Mouse (Mus musculus) heart, postnatal 10 days (tissue): Measurements from ENCODE around the gene Pla2g12b. TPM values are rescaled to one million over a fixed set of nuclear protein-coding genes. Genes with fewer than 3 reads are reported as not detected.
A peak's percentile ranks its signal among the peaks of the same experiment; 100 is the strongest.
"Not testable (repeated sequence)": the region's sequence is repeated elsewhere in the genome, so short reads cannot be mapped to it uniquely, and the experiment has no call there.

Experiments used
- DNase-seq, 2 experiments: peaks; one replicate each; pipeline ENCODE4 v3.0.0; 2021
- intact Hi-C: fragments of 180-260 bp; cut with DNase I; formaldehyde crosslinking; loops from one replicate; pipeline ENCODE4 v1.15.1; 2025
- total RNA-seq, 2 experiments: library from RNA; stranded (reverse); gene quantifications; 2 replicates each; pipeline ENCODE4 v1.2.3; 2021

Gene Pla2g12b
- total RNA-seq = not detected

- DNase-seq = no peak
- intact Hi-C loops = no loop called here
Observed at GRCm38 (mm10) chr10:59402899-59403792, at the start of gene Pla2g12b. Pla2g12b (plus strand) TSS chr10:59403660.

- DNase-seq = no peak
- intact Hi-C loops = no loop called here
Observed at GRCm38 (mm10) chr10:59354120-59354519, 49.3 kb upstream of the Pla2g12b start.

- intact Hi-C loops = loop anchor here (5.0 kb wide), 2 partner anchors 188 to 248 kb away; no protein-coding TSS in a partner anchor
Observed at GRCm38 (mm10) chr10:59355020-59355419, 48.4 kb upstream of the Pla2g12b start.

DNA sequence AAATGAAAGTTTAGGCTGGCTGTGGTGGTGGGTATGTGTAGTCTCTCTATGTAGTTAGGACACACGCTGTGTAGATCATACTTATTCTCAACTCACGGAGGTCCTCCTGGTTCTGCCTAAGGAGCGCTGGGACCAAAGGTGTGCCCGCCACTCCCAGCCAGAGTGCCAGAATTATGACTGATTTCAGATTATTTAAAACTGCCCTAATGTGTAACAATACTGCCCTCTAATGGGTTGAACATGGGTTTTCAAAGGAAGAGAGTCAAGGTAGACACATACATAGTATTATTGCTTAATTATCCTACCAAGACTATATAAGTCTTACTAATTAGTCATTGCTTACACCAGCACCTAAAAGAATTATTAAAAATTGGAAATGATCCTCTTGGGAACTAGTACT lies 44.7 kb upstream of the Pla2g12b start:
- peak in 1 of 2 experiments; percentile 22 for DNase-seq
- intact Hi-C loops = loop anchor here (1.0 to 5.0 kb wide), 4 partner anchors 50 to 251 kb away; no protein-coding TSS in a partner anchor

More at GRCm38 (mm10) chr10:59355020-59355419, 48.4 kb upstream of the Pla2g12b start:
- DNase-seq = no peak

GRCm38 (mm10) chr10:59363208-59363607 lies 40.3 kb upstream of the Pla2g12b start:
- no peak for DNase-seq
- intact Hi-C loops = no loop called here

GRCm38 (mm10) chr10:59364551-59364950 lies 38.9 kb upstream of the Pla2g12b start:
- no peak for DNase-seq
- intact Hi-C loops = no loop called here

DNA sequence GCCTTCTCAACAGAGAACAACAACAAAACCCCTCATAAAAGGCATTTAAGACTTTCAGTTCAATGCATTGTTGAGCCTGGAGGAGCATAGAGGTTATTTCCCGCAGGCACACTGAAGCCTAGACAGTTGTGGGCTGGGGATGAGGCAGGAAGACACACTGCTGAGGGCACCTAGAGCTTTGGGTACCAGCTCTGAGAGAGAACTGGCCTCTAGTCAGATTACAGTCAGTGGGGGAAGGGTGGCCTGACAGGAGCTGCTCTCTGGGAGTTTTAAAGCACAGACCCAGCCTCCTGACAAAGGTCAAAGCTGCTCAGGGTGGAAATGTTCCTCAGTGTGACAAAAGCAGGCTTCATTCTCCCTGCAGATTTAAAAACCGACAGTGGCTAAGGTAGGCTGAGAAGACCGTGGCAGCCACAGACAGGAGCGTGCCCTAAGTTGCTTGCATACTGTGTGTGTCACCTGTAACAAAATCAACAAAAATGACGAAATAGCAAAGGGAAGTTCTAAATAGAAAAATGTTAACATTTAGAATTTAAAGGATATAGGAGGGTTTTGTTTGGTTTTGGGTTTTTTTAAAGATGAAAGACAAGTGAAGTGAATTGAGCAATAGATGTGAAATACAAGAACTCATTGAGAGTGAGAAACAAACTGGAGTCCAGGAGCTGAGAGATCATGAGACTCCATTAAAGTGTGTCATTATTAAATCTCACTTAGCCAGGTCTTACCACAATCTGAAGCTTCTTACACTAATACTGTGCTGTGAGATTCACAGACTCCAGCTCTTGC lies 37.5 kb upstream of the Pla2g12b start:
- no peak for DNase-seq
- intact Hi-C loops = no loop called here

DNA sequence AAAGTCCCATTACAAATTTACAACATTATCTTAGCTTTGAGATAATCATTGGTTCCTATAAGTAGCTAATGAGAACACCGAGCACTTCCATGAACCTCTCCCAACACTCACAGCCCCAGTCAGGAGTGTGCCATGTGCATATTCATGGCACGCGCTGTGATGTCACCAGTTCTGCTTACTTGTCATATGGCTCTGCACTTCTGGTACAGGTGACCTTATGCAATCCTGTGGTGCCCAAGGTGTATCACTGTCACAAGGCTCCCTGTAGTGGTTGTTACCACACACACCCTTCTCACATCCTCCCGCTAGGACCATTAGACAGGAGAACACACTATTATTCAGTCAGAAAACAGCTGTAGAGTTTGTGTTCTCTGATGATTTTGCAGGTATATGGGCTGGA lies 36.7 kb upstream of the Pla2g12b start:
- intact Hi-C loops = no loop called here
- DNase-seq = no peak

DNA sequence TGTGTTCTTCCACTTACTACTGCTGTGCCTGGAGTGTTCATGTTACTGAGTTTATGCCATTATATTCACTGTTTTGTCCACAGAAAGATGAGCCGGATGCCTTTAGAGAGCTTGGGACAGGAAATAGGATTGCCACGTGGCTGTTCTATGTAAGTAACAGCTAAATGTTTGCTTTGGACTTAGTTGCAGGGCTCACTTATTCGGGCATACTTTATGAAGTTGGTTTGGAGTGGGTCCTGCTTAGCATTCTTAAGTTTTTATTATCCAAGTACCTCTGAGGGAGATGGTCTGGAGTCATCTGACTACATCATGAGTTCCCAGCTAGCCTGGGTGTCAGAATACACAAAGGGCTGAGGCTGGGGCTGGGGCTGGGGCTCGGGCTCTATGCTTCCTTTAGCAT lies 36.3 kb upstream of the Pla2g12b start:
- intact Hi-C loops = no loop called here
- no peak for DNase-seq

GRCm38 (mm10) chr10:59368729-59369128 lies 34.7 kb upstream of the Pla2g12b start:
- no peak for DNase-seq
- intact Hi-C loops = no loop called here

DNA sequence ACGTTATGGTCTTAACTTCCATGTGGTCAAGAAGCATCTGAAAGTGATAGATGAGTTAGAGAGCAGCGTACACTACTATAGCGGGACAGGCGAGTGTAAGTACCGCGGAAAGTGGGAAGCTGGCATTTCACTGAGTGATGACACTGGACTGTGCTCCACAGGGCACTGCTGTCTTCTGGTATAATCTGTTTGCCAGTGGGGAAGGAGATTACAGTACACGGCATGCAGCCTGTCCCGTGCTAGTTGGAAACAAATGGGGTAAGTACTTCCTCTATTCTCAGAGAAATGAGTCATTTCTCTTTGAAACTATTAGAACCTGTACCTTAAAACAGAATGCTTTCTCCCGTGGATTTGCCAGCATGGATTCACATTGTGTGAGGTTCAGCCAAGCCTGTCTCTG lies 34.0 kb upstream of the Pla2g12b start:
- intact Hi-C loops = no loop called here
- no peak for DNase-seq

- intact Hi-C loops = loop anchor here (5.0 kb wide), 1 partner anchor 489 kb away; no protein-coding TSS in a partner anchor
- no peak for DNase-seq
Observed at GRCm38 (mm10) chr10:59377906-59378305, 25.6 kb upstream of the Pla2g12b start.

GRCm38 (mm10) chr10:59378728-59379127 lies 24.7 kb upstream of the Pla2g12b start:
- intact Hi-C loops = loop anchor here (5.0 kb wide), 1 partner anchor 489 kb away; no protein-coding TSS in a partner anchor
- no peak for DNase-seq

DNA sequence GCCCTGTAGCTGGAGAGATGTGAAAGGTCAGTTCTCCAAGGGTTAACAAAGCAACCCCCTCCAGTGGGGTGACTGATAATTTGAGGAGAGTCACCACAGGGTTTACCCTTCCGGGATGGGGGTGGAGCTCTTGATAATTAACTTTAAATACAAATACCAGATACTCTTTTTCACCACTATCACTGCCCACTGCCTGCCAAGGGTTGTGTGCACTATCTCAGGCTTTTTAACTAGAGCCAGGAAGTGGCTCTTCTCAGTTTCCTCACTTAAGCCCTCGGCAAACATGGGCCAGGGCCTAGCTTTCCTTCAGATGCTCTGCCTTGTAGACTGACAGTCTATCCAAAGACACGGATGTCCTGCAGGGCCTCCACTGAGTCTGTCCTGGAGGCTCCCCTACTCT lies 23.5 kb upstream of the Pla2g12b start:
- DNase-seq = no peak
- intact Hi-C loops = loop anchor here (5.0 kb wide), 1 partner anchor 487 kb away; no protein-coding TSS in a partner anchor

- intact Hi-C loops = no loop called here
- no peak for DNase-seq
Observed at GRCm38 (mm10) chr10:59380411-59380821, 23.0 kb upstream of the Pla2g12b start.

GRCm38 (mm10) chr10:59381563-59381962 lies 21.9 kb upstream of the Pla2g12b start:
- intact Hi-C loops, DNase-seq: not testable (repeated sequence)

GRCm38 (mm10) chr10:59386951-59387350 lies 16.5 kb upstream of the Pla2g12b start:
- DNase-seq = no peak
- intact Hi-C loops = no loop called here

GRCm38 (mm10) chr10:59389652-59390051 lies 13.8 kb upstream of the Pla2g12b start:
- intact Hi-C loops = no loop called here
- DNase-seq = no peak

DNA sequence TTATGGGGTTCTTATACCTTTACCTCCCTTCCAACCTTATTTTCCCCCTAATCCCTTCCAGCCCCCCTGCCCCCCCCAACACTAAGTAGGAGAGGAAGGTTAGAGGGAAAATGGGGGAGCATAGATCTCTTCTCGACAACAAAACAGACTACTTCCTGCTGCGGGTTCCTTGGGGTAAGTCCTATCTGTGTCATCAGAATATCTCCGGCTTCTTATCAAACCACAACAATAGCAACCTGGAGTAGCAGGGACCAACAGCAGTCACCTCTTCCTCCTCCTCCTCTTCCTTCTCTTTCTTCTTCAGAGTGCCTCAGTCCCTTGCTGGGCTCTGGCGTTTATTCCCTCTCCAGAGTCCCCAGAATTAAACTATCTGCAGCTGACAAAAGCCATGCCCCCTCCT lies 11.6 kb upstream of the Pla2g12b start:
- no peak for DNase-seq
- intact Hi-C loops = no loop called here

- intact Hi-C loops, DNase-seq: not testable (repeated sequence)
Observed at GRCm38 (mm10) chr10:59395461-59395860, 8.0 kb upstream of the Pla2g12b start, which contains the start of gene Gm10273. Gm10273 (plus strand) TSS chr10:59395632.

- DNase-seq = no peak
- intact Hi-C loops = no loop called here
Observed at GRCm38 (mm10) chr10:59403793-59404149, 311 bp downstream of the Pla2g12b start.
